Mouse (Mus musculus) forebrain, postnatal 0 days (tissue): ENCODE data around the gene Aldh3b3. TPM values are rescaled to one million over a fixed set of nuclear protein-coding genes. Genes with fewer than 3 reads are reported as not detected.
A peak's percentile ranks its signal among the peaks of the same experiment; 100 is the strongest.

ENCODE experiments used
- ATAC-seq: fragments of 200-750 bp; cut with Nextera tagmentation; 2 replicates; pipeline ENCODE4 v1.8.0; 2017; ENCODE audit warnings: mild to moderate bottlenecking, moderate library complexity
- DNase-seq: peaks from one replicate; pipeline ENCODE4 v3.0.0-alpha.2; 2015
- H3K27ac ChIP-seq: fragments of 300-500 bp; sonication (generic); 2 replicates; pipeline ENCODE4 v1.5.1; 2014; ENCODE audit warnings: low read depth, mild to moderate bottlenecking, antibody characterized with exemption, low read length, moderate library complexity, mixed read lengths
- H3K27me3 ChIP-seq: fragments of 300-500 bp; sonication (generic); 2 replicates; pipeline ENCODE4 v1.6.1; 2014; ENCODE audit warnings: mild to moderate bottlenecking, low read length, mixed read lengths; ENCODE audit not compliant: insufficient read depth
- H3K36me3 ChIP-seq: fragments of 300-500 bp; sonication (generic); 2 replicates; pipeline ENCODE4 v1.6.1; 2014; ENCODE audit warnings: mild to moderate bottlenecking, moderate library complexity; ENCODE audit not compliant: insufficient read depth
- H3K4me1 ChIP-seq: fragments of 300-500 bp; sonication (generic); 2 replicates; pipeline ENCODE4 v1.6.1; 2014; ENCODE audit warnings: antibody characterized with exemption; ENCODE audit not compliant: insufficient read depth
- H3K4me2 ChIP-seq: fragments of 300-500 bp; sonication (generic); 2 replicates; pipeline ENCODE4 v1.6.1; 2014; ENCODE audit warnings: low read depth, mild to moderate bottlenecking, moderate library complexity
- H3K4me3 ChIP-seq: fragments of 300-500 bp; sonication (generic); 2 replicates; pipeline ENCODE4 v1.5.1; 2014; ENCODE audit warnings: low read depth, low read length, mixed read lengths
- H3K9ac ChIP-seq: fragments of 300-500 bp; sonication (generic); 2 replicates; pipeline ENCODE4 v1.6.1; 2014; ENCODE audit warnings: mild to moderate bottlenecking
- H3K9me3 ChIP-seq: fragments of 300-500 bp; sonication (generic); 2 replicates; pipeline ENCODE4 v1.6.1; 2016; ENCODE audit warnings: low read length
- CTCF ChIP-seq: sonication (generic); IDR thresholded peaks from 2 replicates; pipeline ENCODE4 v1.5.1; 2016; ENCODE audit warnings: antibody characterized with exemption, control low read depth, low read depth
- WGBS: fragments of 180-500 bp; shearing (Covaris S2); extraction: QIAGEN DNeasy Blood & Tissue Kit; methylation state at CpG from one replicate; pipeline ENCODE4 v1.1.7; 2014; 5-methylcytosine and 5-hydroxymethylcytosine counted together
- polyA plus RNA-seq: library from polyadenylated mRNA; unstranded; fragments of >200 nt; fragmentation: Nextera tagmentation; extraction: Ambion mirVana; gene quantifications from 2 replicates; pipeline ENCODE4 v1.2.1, GENCODE M21; 2015
- total RNA-seq: library from RNA; depleted of rRNA; stranded (reverse); fragments of >200 nt; gene quantifications from 2 replicates; pipeline ENCODE4 v1.2.3, GENCODE M21; 2014; rRNA removed

Gene Aldh3b3
- total and polyA plus RNA-seq, 2 experiments from 2014 or later = not detected

- peak; percentile 75 for TF ChIP-seq CTCF
- no peaks in the 10 kb centered on the region for H3K27me3 ChIP-seq
- WGBS = 25% methylated on average over 18 of the region's 18 CpGs
- H3K4me2 ChIP-seq = no peak overlapping the region
- H3K36me3 ChIP-seq = no peaks in the 10 kb centered on the region
- peak; percentile 89 for ATAC-seq
- H3K9ac ChIP-seq = no peak overlapping the region
- H3K4me3 ChIP-seq = no peak overlapping the region
- peak; percentile 85 for DNase-seq
- no peaks in the 10 kb centered on the region for H3K9me3 ChIP-seq
- no peaks in the 10 kb centered on the region for H3K4me1 ChIP-seq
- no peak overlapping the region for H3K27ac ChIP-seq
Measured at GRCm38 (mm10) chr19:4018743-4019583, 60.5 kb downstream of the Aldh3b3 start.

Other genes starting within 250 kb of the Aldh3b3 start
- gene Kmt5b, start 191.2 kb upstream of the Aldh3b3 start, total RNA-seq = 80.7 and 103 TPM in 2 replicates
- 24.3 and 38.1 TPM in 2 replicates for gene Kmt5b, start 191.2 kb upstream of the Aldh3b3 start, polyA plus RNA-seq
- gene Chka, start 106.9 kb upstream of the Aldh3b3 start, total RNA-seq = 67.0 and 69.4 TPM in 2 replicates
- 49.4 and 53.9 TPM in 2 replicates for gene Chka, start 106.9 kb upstream of the Aldh3b3 start, polyA plus RNA-seq
- gene Tcirg1, start 51.5 kb upstream of the Aldh3b3 start, total RNA-seq = 21.4 and 23.5 TPM in 2 replicates
- 9.3 and 9.9 TPM in 2 replicates for gene Tcirg1, start 51.5 kb upstream of the Aldh3b3 start, polyA plus RNA-seq
- 137 and 148 TPM in 2 replicates for gene Ndufs8, start 45.9 kb upstream of the Aldh3b3 start, total RNA-seq
- 261 and 281 TPM in 2 replicates for gene Ndufs8, start 45.9 kb upstream of the Aldh3b3 start, polyA plus RNA-seq
- gene Aldh3b1, start 28.8 kb upstream of the Aldh3b3 start, total RNA-seq = 1.7 and 4.2 TPM in 2 replicates
- gene Aldh3b1, start 28.8 kb upstream of the Aldh3b3 start, polyA plus RNA-seq = 3.6 and 4.1 TPM in 2 replicates
- 8.6 and 10.8 TPM in 2 replicates for gene Unc93b1, start 23.5 kb upstream of the Aldh3b3 start, total RNA-seq
- gene Unc93b1, start 23.5 kb upstream of the Aldh3b3 start, polyA plus RNA-seq = 10.6 and 13.2 TPM in 2 replicates
- gene Aldh3b2, start 13.7 kb downstream of the Aldh3b3 start, total RNA-seq = 1.5 and 2.7 TPM in 2 replicates
- 1.8 and 1.9 TPM in 2 replicates for gene Aldh3b2, start 13.7 kb downstream of the Aldh3b3 start, polyA plus RNA-seq
- gene Acy3, start 27.9 kb downstream of the Aldh3b3 start, total RNA-seq = 2.2 and 2.5 TPM in 2 replicates
- 2.2 and 2.8 TPM in 2 replicates for gene Acy3, start 27.9 kb downstream of the Aldh3b3 start, polyA plus RNA-seq
- not detected in 2 replicates for gene Tbx10, start 34.1 kb downstream of the Aldh3b3 start, total RNA-seq
- not detected in 2 replicates for gene Tbx10, start 34.1 kb downstream of the Aldh3b3 start, polyA plus RNA-seq
- gene Nudt8, start 41.9 kb downstream of the Aldh3b3 start, total RNA-seq = 26.7 and 30.8 TPM in 2 replicates
- 36.3 and 40.4 TPM in 2 replicates for gene Nudt8, start 41.9 kb downstream of the Aldh3b3 start, polyA plus RNA-seq
- gene Gm49405, start 42.0 kb downstream of the Aldh3b3 start, total RNA-seq = 7.8 and 8.5 TPM in 2 replicates
- 2.1 and 2.6 TPM in 2 replicates for gene Gm49405, start 42.0 kb downstream of the Aldh3b3 start, polyA plus RNA-seq
- gene Doc2g, start 44.7 kb downstream of the Aldh3b3 start, total RNA-seq = 16.0 and 17.8 TPM in 2 replicates
- 5.7 and 6.3 TPM in 2 replicates for gene Doc2g, start 44.7 kb downstream of the Aldh3b3 start, polyA plus RNA-seq
- 250 and 281 TPM in 2 replicates for gene Ndufv1, start 54.2 kb downstream of the Aldh3b3 start, total RNA-seq
- gene Ndufv1, start 54.2 kb downstream of the Aldh3b3 start, polyA plus RNA-seq = 268 TPM in 2 replicates
- 245 and 296 TPM in 2 replicates for gene Gstp1, start 79.3 kb downstream of the Aldh3b3 start, total RNA-seq
- 619 and 642 TPM in 2 replicates for gene Gstp1, start 79.3 kb downstream of the Aldh3b3 start, polyA plus RNA-seq
- gene Gstp2, start 87.4 kb downstream of the Aldh3b3 start, total RNA-seq = 2.7 TPM in 1 of 2 replicates, not detected in the other
- 0.54 and 2.5 TPM in 2 replicates for gene Gstp2, start 87.4 kb downstream of the Aldh3b3 start, polyA plus RNA-seq
- not detected in 2 replicates for gene Gstp3, start 100.9 kb downstream of the Aldh3b3 start, total RNA-seq
- gene Gstp3, start 100.9 kb downstream of the Aldh3b3 start, polyA plus RNA-seq = not detected in 2 replicates
- not detected in 2 replicates for gene Cabp2, start 122.9 kb downstream of the Aldh3b3 start, total RNA-seq
- not detected in 2 replicates for gene Cabp2, start 122.9 kb downstream of the Aldh3b3 start, polyA plus RNA-seq
- 34.4 and 35.4 TPM in 2 replicates for gene Cdk2ap2, start 138.5 kb downstream of the Aldh3b3 start, total RNA-seq
- gene Cdk2ap2, start 138.5 kb downstream of the Aldh3b3 start, polyA plus RNA-seq = 59.9 and 65.4 TPM in 2 replicates
- gene Pitpnm1, start 141.4 kb downstream of the Aldh3b3 start, total RNA-seq = 108 and 127 TPM in 2 replicates
- 68.8 and 82.9 TPM in 2 replicates for gene Pitpnm1, start 141.4 kb downstream of the Aldh3b3 start, polyA plus RNA-seq
- gene Aip, start 167.2 kb downstream of the Aldh3b3 start, total RNA-seq = 25.8 and 33.9 TPM in 2 replicates
- 85.7 and 86.2 TPM in 2 replicates for gene Aip, start 167.2 kb downstream of the Aldh3b3 start, polyA plus RNA-seq
- gene Gpr152, start 181.1 kb downstream of the Aldh3b3 start, total RNA-seq = 0.19 and 0.23 TPM in 2 replicates
- not detected in 2 replicates for gene Gpr152, start 181.1 kb downstream of the Aldh3b3 start, polyA plus RNA-seq
- gene Cabp4, start 185.4 kb downstream of the Aldh3b3 start, total RNA-seq = not detected in 2 replicates
- 0.06 and 0.08 TPM in 2 replicates for gene Cabp4, start 185.4 kb downstream of the Aldh3b3 start, polyA plus RNA-seq
- gene Coro1b, start 190.0 kb downstream of the Aldh3b3 start, total RNA-seq = 128 and 182 TPM in 2 replicates
- gene Coro1b, start 190.0 kb downstream of the Aldh3b3 start, polyA plus RNA-seq = 106 and 112 TPM in 2 replicates
- gene Ptprcap, start 195.0 kb downstream of the Aldh3b3 start, total RNA-seq = 0.77 and 1.2 TPM in 2 replicates
- gene Ptprcap, start 195.0 kb downstream of the Aldh3b3 start, polyA plus RNA-seq = 0.48 and 0.59 TPM in 2 replicates
- gene Rps6kb2, start 204.7 kb downstream of the Aldh3b3 start, total RNA-seq = 23.5 and 33.5 TPM in 2 replicates
- 51.9 and 55.5 TPM in 2 replicates for gene Rps6kb2, start 204.7 kb downstream of the Aldh3b3 start, polyA plus RNA-seq
- gene Carns1, start 216.8 kb downstream of the Aldh3b3 start, total RNA-seq = 4.1 and 4.4 TPM in 2 replicates
- 3.1 and 4.7 TPM in 2 replicates for gene Carns1, start 216.8 kb downstream of the Aldh3b3 start, polyA plus RNA-seq
- 1.5 and 2.9 TPM in 2 replicates for gene Tbc1d10c, start 232.6 kb downstream of the Aldh3b3 start, total RNA-seq
- 1.3 and 1.5 TPM in 2 replicates for gene Tbc1d10c, start 232.6 kb downstream of the Aldh3b3 start, polyA plus RNA-seq
- 480 and 509 TPM in 2 replicates for gene Ppp1ca, start 233.4 kb downstream of the Aldh3b3 start, total RNA-seq
- gene Ppp1ca, start 233.4 kb downstream of the Aldh3b3 start, polyA plus RNA-seq = 551 and 589 TPM in 2 replicates
- 11.8 and 16.4 TPM in 2 replicates for gene Rad9a, start 243.0 kb downstream of the Aldh3b3 start, total RNA-seq
- gene Rad9a, start 243.0 kb downstream of the Aldh3b3 start, polyA plus RNA-seq = 15.9 and 16.5 TPM in 2 replicates